Mouse (Mus musculus) thymus, postnatal 14 days (tissue): ENCODE measurements at regions not wholly inside any gene's neighbourhood (a gene's known extent, or its start where the extent isn't known, plus 50 kb on each side); places are given as distances from the start of the nearest gene placed in this dataset.
A peak's percentile ranks its signal among the peaks of the same experiment; 100 is the strongest.
"Not testable (repeated sequence)": the region's sequence is repeated elsewhere in the genome, so short reads cannot be mapped to it uniquely, and the experiment has no call there.

Source experiments
- DNase-seq: peaks from one replicate; pipeline ENCODE4 v3.0.0; 2021

- no peak for DNase-seq
These were observed 145.7 kb downstream of the Cand1 start for GRCm38 (mm10) chr10:119094166-119094565.

GRCm38 (mm10) chr10:119087886-119088285 lies 152.0 kb downstream of the Cand1 start:
- DNase-seq = no peak

GRCm38 (mm10) chr10:119087071-119087665 lies 152.7 kb downstream of the Cand1 start:
- no peak for DNase-seq

- no peak for DNase-seq
These were observed 153.4 kb downstream of the Cand1 start for GRCm38 (mm10) chr10:119086450-119086849.

- DNase-seq = no peak
These were observed 156.4 kb downstream of the Cand1 start for GRCm38 (mm10) chr10:119083431-119083830.

- no peak for DNase-seq
These were observed 157.0 kb downstream of the Cand1 start for GRCm38 (mm10) chr10:119082861-119083260.

- not testable (repeated sequence) for DNase-seq
These were observed 158.1 kb downstream of the Cand1 start for GRCm38 (mm10) chr10:119081766-119082165.

GRCm38 (mm10) chr10:119076100-119076566 lies 163.7 kb downstream of the Cand1 start:
- DNase-seq = no peak

- DNase-seq = no peak
These were observed 165.0 kb downstream of the Cand1 start for GRCm38 (mm10) chr10:119074887-119075286.

GRCm38 (mm10) chr10:119073991-119074390 lies 165.9 kb downstream of the Cand1 start:
- DNase-seq = no peak

GRCm38 (mm10) chr10:119069410-119069809 lies 170.4 kb downstream of the Cand1 start:
- DNase-seq = no peak

GRCm38 (mm10) chr10:119067838-119068237 lies 172.0 kb downstream of the Cand1 start:
- no peak for DNase-seq

- DNase-seq = peak; percentile 60
These were observed 172.5 kb downstream of the Cand1 start for GRCm38 (mm10) chr10:119067366-119067765.

GRCm38 (mm10) chr10:119065974-119066373 lies 173.9 kb downstream of the Cand1 start:
- DNase-seq = peak; percentile 77

GRCm38 (mm10) chr10:119065133-119065817 lies 174.6 kb downstream of the Cand1 start:
- peak; percentile 50 for DNase-seq

- DNase-seq = no peak
These were observed 175.6 kb downstream of the Cand1 start for GRCm38 (mm10) chr10:119064218-119064617.

- DNase-seq = no peak
These were observed 176.6 kb downstream of the Cand1 start for GRCm38 (mm10) chr10:119063209-119063699.

GRCm38 (mm10) chr10:119061958-119062599 lies 177.8 kb downstream of the Cand1 start:
- no peak for DNase-seq

GRCm38 (mm10) chr10:119061349-119061850 lies 178.5 kb downstream of the Cand1 start:
- no peak for DNase-seq

- DNase-seq = no peak
These were observed 181.3 kb downstream of the Cand1 start for GRCm38 (mm10) chr10:119058493-119059020.

- DNase-seq = no peak
These were observed 184.6 kb downstream of the Cand1 start for GRCm38 (mm10) chr10:119055199-119055785.

GRCm38 (mm10) chr10:119054191-119055175 lies 184.5 kb upstream of the Dyrk2 start:
- DNase-seq = no peak
